Mouse (Mus musculus) A20 (cell line): ENCODE results near the gene Esr1.
A peak's percentile ranks its signal among the peaks of the same experiment; 100 is the strongest.
"Not testable (repeated sequence)": the region's sequence is repeated elsewhere in the genome, so short reads cannot be mapped to it uniquely, and the experiment has no call there.

Source experiments
- DNase-seq: peaks from one replicate; pipeline ENCODE4 v3.0.0-alpha.2; 2011; ENCODE audit warnings: low read depth, low spot score

The Esr1 gene

DNA sequence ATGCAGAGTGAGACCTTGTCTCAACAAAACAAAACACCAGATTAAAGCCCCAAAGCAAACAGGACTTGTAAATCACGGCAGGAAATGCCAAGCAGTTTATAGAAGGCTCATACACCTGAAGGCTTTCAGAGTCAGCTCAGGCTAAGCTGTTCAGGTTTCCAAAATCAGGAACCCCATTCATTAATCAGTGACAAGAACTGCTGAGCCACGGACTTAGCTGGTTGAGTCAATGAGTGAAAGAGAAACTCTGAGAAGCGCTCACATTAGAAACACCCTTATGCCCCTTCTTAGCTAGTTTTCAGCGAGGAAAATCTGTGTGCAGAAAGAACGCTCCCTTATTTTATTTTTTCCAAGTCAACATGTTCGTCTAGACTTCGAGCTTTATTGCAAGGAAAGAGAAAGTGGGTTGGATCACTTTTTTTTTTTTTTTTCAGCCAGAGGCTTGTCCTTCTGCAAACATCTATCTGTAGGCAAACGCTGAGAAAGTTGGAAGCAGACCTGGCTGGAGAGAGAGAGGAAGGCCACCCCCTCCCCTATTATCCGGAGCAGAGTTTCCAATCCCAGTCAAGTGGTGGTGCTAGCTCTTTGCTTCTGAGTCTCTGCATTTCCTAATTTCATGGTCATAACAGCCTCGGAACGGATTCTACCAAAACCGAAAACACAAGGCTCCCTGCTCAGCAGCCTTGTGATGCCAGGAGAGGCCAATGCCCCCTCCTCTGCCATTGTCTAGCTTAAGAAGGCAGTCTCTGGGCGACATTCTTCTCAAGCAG, at the start of gene Esr1:
Gene Esr1, plus strand, starts transcription at position 208 of the 770 bp plus-strand sequence.
- DNase-seq = peak; percentile 58

DNA sequence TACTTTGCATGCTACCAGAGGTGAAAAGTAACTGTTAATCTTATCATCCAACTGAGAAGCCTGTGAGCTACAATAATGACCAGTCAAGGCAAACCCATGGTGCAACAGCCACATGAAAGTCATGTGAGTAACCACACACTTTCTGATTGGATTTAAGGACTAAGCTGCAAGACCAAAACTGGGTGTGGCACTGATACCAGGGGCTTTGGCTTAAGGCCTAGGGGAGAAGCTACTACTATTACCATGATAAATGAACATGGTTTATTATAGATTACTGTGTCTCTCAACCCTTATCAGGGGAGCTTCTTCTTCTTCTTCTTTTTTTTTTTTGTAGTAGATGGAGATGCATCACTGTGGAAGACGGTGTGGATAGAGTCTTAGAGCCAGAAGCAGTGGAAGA, 46.2 kb upstream of the Esr1 start:
- DNase-seq = no peak

DNA sequence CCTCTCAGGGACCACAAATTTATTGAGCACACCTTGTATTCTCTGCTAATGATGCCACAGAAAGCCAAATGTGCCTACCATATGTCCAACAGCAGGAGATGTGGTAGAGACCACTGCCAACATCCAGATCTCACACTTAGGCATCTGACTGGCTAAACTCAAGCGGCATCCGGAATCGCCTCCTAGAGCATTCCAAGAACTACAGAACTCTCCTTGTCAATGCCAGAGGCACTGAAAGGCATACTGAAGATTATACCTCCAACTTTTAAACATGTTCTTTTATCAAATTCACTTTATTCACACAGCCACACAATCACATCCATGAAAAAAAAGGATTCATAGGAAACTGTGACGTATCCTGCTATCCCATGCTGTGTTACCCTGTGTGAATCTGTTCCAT, 40.6 kb upstream of the Esr1 start:
- no peak for DNase-seq

DNA sequence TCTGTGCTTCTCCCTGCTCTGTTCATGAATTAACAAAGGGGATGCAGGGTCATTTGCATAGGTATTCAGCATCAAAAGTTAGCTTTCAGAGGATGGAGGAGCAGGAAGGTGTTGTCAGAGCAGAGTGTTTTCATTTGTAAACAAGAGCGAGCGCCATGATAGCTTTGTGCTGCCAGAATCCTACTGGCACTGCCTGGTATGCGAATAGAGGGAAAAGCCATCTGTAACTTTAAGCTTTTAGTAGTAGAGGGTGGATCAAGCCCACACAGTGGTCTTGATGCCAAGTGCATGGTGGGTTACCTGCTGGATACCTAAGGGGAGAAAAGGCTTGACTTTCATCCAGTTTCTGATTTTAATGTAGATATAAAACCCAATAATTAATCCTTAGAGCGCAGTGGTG, 40.1 kb upstream of the Esr1 start:
- no peak for DNase-seq

DNA sequence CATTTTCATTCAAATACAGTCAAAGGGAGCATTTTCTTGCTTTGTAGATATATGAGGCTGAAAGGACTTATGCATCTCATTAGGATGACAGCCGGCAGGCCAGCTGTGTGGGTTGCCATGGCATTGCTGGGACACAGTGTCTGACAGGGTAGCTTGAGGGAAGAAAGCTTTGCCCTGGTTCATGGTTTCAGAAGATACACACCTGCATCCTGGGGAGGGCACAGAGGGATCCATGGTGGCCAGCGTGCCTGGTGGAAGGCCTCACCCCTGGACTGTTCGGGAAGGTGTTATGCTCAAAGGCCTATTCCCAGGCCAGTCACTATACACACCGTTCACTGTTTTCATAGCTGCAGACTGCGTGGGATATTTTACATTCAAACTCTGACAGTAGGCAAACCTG, 29.5 kb upstream of the Esr1 start:
- DNase-seq = no peak

DNA sequence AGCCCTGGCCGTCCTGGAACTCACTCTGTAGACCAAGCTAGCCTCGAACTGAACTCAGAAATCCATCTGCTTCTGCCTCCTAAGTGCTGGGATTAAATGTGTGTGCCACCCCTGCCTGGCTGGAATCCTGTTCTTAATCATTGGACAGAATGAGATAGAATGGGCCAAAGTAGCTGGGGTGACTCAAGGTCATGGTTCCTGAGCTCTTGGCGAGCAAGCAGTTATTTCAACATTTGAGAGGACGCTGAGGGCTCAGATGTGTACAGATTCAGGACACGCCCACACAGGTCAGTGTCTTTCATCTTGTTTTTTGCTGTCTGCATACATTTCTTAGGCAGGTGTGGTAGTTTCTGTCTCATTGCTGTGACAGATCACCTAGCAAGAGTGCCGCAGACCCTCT, 24.7 kb upstream of the Esr1 start:
- no peak for DNase-seq

DNA sequence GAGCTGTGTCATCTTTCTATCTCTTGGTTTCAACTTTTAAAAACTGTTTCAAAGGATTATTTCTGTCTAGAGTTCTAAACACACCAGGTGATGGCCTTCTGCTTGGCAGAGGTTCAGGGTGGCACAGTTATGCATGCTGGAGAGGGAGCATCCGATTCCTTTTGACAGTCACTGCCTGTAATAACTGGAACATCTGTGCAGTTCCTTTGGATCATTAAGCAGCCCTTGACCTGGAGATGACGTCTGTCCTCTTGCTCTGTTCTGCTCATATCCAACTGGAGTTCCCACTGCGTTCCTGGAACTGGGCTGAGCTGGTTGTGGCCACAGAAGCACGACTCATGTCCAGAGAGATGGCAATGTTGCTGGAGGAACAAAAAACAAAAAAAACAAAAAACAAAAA, 21.8 kb upstream of the Esr1 start:
- no peak for DNase-seq

DNA sequence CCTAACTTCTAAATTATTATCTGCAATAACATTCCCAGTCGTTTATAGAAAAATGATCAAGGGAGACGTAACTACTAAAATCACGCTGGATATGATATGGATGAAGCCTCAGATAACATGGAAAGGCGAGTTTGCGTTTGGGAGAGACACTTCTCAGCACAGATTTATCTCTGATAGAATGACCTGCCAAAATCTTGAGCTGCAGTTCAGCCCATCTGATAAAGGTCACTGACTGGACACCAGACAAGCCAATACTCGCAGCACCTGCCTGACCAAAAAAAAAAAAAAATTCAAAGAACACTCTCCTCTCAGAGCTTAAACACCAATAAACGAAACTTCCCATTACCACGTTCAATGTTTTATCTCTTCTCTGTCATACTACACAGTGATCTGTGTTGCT, 20.4 kb upstream of the Esr1 start:
- DNase-seq = no peak

DNA sequence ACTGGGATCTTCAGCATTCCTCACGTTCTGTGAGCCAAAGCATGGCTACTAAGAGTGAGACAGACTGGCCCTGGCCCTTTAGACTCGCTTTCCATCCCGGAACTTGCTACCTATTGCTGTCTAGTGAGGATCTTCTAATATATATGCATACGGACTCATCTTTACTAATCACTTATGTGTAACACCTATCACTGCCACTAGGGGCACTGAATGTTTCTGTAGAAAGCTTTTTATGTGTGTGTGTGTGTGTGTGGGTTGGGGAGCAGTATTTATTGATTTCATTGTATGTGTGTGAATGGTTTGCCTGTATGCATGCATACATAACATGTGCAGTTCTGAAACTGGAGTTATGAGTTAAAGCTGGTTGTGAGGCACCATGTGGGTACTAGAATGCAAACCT, 17.6 kb upstream of the Esr1 start:
- DNase-seq = peak; percentile 22

DNA sequence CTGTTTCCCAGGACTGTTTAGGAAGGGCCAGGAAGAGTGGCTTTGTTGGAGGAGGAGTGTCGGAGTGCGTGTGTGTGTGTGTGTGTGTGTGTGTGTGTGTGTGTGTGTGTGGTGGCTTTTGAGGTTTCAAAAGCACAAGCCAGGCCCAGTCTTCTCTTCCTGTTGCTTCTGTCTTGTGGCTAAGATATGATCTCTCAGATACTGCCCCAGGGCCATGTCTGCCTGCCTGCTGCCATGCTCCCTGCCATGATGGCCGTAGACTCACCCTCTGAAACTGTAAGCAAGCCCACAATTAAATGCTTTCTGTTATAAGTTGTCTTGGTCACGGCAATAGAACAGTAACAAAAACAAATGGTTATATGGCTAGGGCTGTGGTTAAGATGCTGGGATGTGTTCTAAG, 14.2 kb upstream of the Esr1 start:
- no peak for DNase-seq

DNA sequence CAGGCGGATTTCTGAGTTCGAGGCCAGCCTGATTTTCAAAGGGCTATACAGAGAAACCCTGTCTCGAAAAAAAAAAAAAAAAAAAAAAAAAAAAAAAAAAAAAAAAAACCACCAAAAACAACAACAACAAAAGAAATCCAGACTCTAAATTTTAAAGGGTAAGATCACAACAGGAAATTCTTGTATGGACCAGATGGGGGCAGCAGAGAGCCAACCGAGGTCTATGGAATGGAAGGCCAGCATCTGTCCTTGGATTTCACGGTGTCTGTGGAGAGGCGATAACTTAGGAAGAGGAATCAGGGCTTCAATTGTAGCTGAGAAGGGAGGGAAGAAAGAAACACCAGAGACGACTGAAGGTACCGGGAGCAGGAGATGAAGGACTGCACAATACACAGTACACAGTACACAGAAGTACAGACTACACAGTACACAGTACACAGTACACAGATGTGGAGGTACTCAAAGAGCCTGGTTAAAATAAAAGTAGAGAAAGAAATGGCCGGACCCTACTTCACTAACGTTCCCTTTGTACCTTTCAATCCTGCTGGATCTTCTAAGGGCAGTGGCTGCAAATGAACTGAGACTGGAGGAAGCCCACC, 13.1 kb upstream of the Esr1 start:
- peak; percentile 26 for DNase-seq

DNA sequence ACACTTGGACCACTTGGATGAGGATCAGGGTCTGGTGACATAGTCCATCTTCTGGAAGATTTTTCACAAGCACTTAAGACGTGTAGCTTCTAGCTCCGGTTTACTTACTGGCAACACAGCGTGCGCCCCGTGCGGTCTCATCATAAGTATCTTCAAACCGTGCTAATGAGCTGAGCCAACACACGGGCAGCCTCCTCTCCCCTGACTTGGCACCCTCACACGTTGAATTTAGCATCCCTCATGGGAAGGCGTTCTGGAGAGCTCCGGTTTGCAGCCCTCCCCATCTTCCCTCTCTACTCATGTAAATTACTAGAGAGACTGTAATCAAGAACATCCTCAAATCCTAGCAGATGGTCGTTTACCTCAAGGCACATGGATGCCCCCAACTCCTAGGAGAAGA, 12.5 kb upstream of the Esr1 start:
- no peak for DNase-seq

DNA sequence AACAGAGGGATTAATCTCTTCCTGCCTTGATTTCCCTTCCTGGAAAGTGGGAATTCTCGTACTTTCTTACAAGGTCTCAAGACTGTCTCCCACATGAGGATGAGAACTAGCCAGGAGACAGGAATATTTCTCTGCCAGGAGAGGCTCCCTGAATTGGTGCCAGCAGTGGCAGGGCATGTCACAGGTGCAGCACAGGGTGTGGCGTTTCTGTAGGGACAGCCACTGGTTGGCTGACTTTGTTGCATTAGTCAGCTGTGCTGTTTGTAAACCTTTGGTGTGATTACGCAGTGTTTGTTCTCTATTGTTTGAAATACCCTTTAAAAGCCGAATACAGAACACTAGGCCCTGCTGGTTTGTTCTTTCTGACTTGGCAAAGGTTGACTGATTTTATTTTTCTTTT, 11.8 kb upstream of the Esr1 start:
- DNase-seq = no peak

DNA sequence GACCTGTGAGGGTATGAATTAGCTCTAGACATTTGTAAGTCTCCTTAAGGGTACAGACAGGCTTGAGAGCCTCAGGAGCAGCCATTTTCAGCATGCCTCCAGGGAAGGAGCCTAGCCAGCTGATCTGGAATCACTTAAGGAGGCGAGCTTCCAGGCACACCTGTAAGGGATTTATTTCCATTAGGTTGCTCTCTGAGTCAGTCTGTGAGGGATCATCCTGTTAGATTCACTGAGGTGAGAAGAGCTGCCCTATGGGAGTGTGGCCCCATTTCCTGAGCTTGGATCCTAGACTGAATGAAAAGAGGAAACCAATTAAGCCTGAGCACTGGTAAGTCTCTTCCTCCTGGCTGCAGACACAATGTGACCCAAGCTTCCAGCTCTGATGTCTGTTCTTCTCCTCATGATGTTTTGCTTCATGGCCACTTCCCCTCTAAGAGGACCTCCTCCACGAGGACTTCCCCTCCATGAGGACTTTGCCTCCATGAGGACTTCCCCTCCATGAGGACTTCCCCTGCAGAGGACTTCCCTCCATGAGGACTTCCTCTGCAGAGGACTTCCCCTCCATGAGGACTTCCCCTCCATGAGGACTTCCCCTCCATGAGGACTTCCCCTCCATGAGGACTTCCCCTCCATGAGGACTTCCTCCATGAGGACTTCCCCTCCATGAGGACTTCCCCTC, 10.5 kb upstream of the Esr1 start:
- peak; percentile 27 for DNase-seq

DNA sequence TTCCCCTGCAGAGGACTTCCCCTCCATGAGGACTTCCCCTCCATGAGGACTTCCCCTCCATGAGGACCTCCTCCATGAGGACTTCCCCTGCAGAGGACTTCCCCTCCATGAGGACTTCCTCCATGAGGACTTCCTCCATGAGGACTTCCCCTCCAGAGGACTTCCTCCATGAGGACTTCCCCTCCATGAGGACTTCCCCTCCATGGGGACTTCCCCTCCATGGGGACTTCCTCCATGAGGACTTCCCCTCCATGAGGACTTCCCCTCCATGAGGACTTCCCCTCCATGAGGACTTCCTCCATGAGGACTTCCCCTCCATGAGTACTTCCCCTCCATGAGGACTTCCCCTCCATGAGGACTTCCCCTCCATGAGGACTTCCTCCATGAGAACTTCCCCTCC, 9.8 kb upstream of the Esr1 start:
- DNase-seq = peak; percentile 47

DNA sequence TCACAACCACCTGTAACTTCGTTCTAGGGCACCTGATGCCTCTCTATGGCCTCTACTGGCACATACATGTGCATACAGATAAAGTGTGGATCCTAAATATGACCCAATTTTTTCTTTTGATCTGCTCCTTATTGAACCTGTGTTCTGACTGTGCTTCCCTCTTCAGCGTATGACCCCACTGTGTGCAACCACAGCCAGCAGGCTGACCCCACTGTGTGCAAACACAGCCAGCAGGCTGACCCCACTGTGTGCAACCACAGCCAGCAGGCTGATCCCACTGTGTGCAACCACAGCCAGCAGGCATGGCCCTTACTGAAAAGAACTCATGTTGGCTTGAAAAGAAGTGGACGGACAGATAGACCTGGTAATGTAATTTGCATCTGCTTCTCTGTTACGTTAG, 8.9 kb upstream of the Esr1 start:
- DNase-seq = no peak

DNA sequence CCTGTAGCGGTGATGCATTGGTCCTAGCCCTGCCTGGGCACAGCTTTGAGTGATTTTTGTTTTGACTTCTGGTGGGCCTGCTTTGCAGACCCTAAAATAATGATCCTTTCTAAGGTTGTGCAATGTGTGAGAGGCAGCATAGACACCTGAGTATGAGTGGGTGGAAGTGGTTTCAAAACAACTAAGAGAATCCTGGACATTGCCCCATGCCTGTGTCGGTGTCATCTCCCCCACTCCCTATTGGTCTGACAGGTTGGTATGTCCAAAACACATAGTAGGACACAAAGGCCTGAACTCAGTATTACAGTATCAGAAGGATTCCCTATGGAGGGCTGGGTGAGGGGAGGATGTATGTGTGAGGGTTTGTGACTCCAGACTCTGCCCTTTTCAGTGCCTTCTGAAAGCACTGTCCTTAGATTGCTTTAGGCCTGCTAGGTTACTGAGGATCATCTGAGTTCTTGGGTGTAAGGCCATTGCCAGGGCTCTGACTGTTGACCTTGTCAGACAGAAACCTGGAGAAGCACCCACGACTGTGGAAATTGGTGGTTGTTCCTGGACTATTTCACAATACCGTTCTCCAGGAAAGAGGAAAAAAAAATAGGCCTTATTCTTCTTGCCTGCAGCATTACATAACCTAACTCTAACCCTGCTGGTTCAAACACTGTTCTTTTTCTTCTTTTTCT, 6.7 kb upstream of the Esr1 start:
- DNase-seq = no peak

DNA sequence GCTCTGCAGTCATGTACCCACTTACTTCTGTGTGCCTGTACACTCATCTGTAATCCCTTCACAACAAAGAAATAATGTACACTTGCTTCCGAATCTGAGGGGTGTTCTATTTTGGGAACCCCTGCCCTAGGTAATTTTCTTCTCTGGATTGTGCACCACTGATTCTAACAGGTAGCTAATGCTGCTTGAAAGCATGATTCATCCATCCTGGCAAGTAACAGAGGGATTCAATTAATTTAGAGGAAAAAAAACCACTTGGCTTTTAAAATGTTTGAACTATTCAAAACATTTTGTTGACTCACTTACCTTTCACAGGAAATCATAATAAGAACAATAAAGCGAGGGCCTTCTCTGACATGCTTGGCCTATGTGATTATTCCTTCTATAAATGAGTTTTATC, 1.2 kb upstream of the Esr1 start:
- DNase-seq = no peak

DNA sequence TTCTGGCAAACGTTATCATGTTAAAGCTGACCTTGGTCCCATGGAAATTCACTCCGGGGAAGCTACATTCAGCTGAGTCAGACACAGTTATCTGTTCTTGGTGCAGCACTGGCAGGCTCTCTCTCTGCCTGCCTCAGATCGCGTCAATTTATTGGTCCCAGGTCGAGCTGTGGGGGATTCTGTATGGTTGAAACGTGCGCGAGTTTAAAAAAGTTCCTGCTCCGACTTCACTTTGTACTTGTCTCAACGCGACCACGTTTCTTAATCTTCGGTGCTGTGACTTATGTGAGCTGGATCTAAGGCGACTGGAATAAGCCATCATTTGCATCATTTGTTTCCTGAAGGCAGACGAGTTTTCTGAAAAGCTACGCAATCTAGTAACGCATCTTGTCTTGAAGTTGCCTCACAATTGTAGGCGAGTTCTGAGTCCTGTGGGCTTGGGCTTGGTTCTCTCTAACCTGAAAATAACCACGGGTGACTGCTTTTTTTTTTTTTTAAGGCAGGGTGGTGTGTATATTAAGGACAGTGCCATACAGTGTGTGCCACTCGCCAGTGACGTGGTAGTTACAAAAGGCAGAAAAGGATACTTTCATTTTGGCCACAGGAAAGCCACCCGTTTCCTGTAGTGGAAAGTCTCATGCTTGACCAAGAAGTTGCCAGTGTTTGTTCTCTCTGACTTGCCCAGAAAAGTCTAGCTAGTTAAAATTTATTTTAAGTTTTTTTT, 1.1 kb downstream of the Esr1 start:
- DNase-seq = peak; percentile 67

DNA sequence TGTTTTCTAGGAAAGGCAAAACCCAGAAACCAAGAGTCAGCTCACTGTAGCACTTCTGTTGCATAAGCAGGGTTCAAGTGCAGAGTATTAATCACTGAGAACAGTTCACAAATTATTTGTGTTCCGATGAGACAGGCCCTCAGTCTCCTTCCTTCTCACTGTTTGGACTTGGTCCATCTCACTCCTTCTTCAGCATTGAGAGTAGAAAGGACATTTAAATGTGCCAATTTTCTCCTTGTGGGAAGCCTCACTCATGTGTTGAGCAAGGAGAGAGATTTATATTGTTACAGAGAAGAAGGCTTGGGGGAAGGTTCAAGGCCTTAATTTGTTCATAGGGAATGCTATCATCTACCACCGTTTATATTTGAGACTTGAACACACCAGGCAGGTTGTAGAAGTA, 6.6 kb downstream of the Esr1 start:
- DNase-seq = no peak

DNA sequence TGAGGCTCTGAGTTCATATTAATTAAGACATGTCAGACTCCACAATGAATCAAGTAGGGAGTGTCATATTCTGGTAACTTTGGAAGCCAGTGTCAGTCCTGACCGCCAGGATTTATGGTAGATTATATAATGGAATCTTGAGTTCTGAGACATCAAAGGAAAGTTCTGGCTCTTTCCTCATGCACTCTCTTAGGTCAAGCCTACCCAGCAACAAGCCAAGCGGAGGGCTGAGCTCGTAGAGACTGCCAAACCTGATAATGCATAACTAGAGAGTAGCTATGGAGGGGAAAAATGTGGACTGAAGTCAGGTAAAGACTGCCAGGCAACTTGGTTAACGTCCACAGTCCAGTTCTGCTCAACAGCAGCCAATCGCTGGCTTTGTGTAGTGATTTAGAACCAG, 7.3 kb downstream of the Esr1 start:
- DNase-seq = no peak

DNA sequence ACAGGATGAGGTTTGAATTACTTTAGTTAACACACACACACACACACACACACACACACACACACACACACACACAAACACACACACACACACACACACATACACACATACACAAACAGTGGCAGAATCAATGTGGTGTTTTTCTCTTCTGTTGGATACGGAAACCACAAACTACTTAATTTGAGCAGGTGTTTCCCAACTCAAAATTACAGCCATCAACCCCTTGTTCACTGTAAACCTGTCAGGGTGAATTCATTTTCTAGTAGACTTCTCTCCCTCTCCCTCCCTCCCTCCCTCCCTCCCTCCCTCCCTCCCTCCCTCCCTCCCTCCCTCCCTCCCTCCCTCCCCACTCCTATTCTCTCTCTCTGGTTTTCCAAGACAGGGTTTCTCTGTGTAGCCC, 8.0 kb downstream of the Esr1 start:
- not testable (repeated sequence) for DNase-seq
